Mouse (Mus musculus) cerebral cortex, adult 2 months (tissue): ENCODE results near the gene Hbq1b.

Experiments
- WGBS: fragments of 180-500 bp; shearing (Covaris S2); methylation state at CpG from one replicate; pipeline ENCODE4 v1.1.7; 2018; 5-methylcytosine and 5-hydroxymethylcytosine counted together

Hbq1b gene

DNA sequence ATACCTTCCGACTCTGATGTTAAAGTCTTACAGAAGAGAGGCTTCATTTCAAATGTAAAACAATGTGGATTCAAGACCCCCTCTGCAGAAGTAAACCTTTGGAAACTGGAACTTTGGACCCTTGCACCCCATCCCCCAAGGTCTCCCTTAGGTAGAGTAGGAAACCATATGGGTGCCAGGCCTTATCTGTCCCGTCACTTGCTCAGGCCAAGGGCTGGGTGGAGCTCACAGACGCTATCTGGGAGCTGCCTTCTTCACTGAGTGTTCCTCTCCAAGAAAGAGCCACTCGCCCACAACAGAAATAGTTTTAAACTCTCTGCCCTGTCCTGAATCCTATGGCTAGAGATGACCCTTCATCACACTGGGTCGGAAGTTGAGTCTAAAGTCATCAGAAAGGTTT, 17.8 kb upstream of the Hbq1b start:
- WGBS: 86% methylated on average over 5 of the region's 5 CpGs

DNA sequence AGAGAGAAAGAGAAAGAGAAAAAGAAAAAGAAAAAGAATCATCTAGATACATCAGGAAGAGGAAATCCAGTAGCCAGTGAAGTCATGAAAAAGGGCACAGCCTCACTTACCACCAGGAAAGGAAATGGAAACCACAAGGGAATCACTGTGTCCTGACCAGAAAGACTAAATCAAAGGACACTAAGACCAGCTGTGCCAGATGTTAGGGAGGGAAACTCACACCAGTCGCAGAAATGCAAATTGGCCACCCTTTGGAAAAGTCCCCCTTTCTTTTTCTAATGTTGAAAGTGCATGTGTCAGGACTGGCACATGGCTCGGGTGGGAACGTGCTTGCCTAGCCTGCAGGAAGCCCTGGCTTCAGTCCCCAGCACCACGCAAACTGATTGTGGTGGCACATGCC, 15.6 kb upstream of the Hbq1b start:
- WGBS: 51% methylated on average over 4 of the region's 4 CpGs

DNA sequence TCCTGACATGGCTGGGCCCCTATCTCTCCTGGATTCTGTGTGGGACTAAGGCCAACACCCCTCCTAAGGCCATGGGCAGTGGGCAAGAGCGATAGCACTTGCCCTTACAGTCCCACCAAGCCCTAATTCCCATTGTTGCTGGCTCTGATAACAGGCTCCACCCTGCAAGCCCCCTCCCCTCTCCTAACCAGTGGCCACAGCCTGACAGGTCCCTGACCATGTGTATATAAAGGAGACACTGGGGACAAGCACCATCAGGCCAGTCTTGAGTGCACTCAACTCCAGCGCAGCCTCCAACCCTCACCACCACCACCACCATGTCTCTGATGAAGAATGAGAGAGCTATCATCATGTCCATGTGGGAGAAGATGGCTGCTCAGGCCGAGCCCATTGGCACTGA, 10.4 kb upstream of the Hbq1b start, which contains the start of gene Hba-x:
Hba-x (plus strand) TSS at position 54 of the 400 bp plus-strand sequence.
- 83% methylated on average over 3 of the region's 3 CpGs for WGBS

DNA sequence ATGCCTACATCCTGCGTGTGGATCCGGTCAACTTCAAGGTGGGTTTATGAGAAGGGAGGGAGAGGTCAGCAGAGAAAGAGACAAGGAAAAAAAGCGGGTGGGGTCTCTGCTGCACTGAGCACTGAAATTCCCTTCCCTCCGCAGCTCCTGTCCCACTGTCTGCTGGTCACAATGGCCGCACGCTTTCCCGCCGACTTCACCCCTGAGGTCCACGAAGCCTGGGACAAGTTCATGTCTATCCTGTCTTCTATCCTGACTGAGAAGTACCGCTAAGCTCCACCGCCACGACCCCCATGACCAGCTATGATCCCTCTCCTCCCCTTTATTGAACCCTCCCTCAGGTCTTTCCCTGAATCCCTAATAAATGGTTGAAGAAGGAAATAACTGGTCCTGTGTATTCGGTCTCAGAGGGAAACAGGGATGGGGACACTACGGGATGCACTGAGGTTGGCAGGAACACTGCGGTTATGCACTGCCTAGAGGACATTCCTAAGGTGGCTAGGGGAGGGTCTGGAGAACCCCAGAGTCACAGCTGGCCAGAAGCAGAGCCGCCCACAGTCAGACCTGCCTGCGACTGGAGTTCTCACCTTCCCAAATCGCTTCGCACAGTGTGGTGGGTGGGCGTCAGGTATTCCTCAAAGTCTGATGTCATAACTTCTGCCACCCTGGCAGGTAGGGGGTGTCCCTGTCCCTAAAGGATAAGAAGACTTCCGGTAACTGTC, 8.9 kb upstream of the Hbq1b start:
- WGBS: 80% methylated on average over 21 of the region's 21 CpGs

DNA sequence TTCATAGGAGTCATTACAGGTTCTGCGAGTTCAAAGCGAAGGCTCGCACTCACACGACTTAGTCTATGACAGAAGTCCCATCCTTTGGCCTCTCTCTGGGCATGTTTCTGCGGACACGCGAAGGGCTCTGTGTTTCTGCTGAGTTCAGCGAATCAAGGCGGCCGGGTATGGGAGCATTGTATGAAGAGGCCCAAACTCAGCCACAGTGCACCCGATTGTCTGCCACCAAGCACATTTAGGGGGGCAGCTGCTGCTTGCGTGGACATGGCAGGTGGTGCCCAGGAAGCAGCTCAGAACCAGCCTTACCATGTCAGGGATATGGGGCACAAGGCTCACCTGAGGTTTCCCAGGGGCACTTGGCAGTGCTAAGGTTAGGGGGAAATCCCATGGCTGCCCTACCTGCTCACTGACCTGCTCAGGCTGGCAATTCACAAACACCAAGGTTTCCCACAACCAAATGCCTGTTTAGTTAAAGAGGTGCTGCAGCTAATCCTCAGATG, 8.3 kb upstream of the Hbq1b start:
- WGBS: 82% methylated on average over 12 of the region's 12 CpGs

DNA sequence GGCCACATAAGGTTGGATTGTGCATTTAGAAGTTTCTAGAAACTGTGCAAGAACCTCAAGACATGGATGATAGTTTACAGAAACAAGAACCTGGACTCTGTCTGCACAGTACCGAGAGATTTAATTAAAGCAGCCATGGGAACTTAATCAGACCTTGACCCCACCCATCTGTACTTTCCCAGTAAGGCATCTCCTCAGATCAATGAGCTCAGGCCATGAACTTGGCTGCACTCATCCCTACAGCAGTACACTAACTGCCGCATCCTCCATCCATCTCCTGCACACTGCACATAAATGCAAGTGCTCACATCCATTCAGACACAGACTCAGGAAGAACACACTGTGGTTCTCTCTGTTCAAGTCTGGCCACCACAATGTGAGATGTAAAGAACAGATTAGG, 6.1 kb upstream of the Hbq1b start:
- 85% methylated on average over 2 of the region's 2 CpGs for WGBS

DNA sequence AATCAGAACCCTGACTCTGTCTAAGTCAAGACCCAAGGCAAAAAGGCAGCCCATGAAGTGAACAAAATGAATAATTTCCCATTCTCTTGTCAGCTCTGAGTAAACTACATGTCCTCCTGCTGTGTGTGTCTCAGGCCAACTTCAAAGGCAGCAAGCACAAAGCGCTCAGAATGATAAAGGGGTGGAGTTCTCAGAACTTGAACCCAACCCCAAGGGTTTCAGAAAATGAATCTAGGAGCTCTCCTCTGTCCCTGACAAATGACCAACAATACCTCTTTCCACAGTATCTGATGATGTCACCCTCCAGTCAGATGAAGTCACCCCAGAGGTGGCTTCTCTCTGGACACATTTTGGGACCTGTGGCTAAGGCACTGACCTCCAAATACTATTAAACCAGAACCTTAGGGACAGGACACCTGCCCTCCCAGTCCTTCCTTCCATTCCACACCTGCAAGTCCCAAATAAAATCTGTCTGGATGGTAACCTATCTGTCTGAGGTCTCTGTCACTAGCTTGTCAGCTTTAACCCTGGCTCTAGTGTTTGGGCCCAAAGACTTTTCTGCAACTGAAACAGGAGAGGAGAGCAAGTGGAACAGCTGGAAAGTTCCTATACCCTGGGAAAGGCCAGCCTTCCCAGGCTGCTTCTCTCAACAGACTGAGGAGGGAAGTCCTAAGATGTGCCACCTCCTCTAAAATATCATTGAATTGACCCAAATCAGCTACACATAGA, 5.2 kb upstream of the Hbq1b start:
- 90% methylated on average over 1 of the region's 1 CpGs for WGBS

DNA sequence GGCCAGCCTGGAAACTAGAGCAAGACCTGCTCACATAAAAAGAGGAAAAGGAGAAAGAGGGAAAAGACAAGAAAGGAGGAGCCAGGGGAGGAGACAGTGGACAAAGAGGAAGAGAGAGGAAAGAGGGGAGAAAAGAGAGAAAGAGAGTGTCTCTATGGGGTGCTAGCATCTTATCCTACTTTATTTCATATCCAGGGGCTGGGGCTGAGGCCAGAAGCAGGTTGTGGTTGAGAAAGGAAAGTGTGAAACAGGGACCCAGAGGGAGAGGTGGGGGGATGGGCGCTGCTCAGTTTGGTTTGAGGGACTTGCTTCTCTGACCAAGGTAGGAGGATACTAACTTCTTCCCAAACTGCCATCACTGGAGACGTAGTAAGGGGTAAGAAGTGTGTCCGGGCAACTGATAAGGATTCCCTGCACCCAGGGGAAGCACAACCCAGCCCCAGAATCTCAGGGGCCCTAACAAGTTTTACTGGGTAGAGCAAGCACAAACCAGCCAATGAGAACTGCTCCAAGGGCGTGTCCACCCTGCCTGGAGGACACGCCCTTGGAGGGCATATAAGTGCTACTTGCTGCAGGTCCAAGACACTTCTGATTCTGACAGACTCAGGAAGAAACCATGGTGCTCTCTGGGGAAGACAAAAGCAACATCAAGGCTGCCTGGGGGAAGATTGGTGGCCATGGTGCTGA, 3.5 kb upstream of the Hbq1b start, which contains the start of gene Hba-a1:
Hba-a1 (plus strand) TSS at position 421 of the 687 bp plus-strand sequence.
- 78% methylated on average over 1 of the region's 5 CpGs for WGBS

DNA sequence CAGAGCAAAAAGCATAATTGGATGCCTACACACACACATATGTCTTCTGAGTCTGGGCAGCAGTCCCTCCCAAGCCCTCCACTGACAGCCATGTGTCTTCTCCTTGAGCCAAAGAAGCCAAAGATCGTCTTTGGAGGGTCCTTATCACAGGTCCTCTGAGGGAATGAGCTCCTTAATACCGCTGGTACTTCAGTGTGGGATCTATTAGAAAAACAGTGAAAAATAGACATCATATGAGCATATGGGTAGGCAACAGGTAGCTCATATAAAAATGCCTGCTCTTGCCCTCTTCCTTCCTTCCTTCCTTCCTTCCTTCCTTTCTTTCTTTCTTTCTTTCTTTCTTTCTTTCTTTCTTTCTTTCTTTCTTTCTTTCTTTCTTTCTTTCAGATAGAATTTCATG, 2.2 kb upstream of the Hbq1b start:
- 66% methylated on average over 2 of the region's 2 CpGs for WGBS

DNA sequence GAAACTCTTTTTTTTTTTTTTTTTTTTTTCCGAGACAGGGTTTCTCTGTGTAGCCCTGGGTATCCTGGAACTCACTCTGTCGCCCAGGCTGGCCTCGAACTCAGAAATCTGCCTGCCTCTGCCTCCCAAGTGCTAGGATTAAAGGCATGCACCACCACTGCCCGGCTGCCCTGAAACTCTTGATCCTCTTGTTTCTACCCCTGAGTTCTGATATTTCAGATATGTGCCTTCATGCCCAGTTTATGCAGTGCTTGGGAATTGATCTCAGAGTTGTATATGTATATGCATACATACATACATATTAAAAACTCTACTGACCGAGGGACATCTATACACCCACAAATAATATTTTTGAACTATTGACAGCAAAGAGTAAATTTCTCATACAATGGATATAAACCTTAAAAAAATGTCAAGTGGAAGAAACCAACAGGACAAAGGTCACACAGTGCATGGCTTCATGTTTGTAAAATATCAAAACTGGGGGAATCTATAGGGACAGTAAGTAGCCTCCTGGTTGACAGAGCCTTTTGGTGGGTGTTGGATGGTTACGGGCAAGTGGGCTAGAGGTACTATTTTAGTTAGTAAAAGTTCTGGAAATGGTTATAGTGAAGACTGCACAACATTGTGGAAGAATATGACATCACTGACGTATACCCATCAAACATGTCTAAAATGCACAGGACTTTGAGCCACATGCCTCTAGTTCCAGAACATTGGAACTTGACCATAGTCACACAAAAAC, 1.6 kb upstream of the Hbq1b start:
- WGBS: 79% methylated on average over 7 of the region's 7 CpGs

DNA sequence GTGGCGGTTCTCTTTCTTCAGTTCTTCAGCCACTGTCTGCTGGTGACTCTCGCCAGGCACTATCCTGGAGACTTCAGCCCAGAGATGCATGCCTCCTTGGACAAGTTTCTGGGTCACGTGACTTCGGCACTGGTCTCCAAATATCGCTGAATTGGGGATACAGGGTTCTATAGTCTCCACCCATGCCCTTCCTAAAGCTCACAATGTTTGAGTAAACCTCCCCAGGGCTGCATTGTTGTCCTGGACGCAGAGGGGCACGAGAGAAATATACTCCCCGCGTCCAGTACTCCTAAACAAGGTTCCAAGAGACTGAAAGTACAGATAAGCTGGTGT, 694 bp downstream of the Hbq1b start:
- 67% methylated on average over 9 of the region's 9 CpGs for WGBS

DNA sequence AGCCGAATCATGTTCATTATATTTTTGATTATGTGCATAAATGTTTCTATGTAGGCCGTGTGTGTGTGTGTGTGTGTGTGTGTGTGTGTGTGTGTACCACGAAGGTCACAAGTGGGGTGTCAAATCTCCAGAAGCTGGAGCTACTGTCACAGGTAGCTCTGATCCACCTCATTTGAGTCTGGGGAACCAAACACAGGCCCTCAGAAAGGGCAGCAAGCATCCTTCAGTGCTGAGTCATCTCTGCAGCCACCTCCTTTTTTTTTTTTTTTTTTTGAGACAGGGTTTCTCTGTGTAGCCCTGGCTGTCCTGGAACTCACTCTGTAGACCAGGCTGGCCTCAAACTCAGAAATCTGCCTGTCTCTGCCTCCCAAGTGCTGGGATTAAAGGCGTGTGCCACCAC, 6.1 kb downstream of the Hbq1b start:
- 88% methylated on average over 4 of the region's 4 CpGs for WGBS

DNA sequence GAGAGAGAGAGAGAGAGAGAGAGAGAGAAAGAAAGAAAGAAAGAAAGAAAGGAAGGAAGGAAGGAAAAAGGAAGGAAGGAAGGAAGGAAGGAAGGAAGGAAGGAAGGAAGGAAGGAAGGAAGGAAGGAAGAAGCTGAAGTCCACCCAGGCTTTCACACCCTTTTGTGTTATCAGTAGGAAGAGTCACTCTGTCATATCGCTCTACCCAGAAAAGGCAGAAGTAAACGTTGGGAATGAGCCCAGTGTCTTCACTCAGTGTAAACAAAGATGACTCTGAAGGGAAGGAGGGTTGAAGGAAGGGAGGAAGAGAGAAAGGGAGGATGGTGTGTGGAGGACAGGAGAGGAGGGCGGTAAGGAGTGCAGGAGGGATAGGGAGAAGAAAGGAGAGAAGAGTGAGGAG, 6.7 kb downstream of the Hbq1b start:
- 61% methylated on average over 3 of the region's 3 CpGs for WGBS

DNA sequence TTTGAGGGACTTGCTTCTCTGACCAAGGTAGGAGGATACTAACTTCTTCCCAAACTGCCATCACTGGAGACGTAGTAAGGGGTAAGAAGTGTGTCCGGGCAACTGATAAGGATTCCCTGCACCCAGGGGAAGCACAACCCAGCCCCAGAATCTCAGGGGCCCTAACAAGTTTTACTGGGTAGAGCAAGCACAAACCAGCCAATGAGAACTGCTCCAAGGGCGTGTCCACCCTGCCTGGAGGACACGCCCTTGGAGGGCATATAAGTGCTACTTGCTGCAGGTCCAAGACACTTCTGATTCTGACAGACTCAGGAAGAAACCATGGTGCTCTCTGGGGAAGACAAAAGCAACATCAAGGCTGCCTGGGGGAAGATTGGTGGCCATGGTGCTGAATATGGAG, 9.4 kb downstream of the Hbq1b start, which contains the start of gene Hba-a2:
Hba-a2 (plus strand) TSS at position 287 of the 400 bp plus-strand sequence.
- no CpG with 5 or more reads among the region's 4 CpGs for WGBS

DNA sequence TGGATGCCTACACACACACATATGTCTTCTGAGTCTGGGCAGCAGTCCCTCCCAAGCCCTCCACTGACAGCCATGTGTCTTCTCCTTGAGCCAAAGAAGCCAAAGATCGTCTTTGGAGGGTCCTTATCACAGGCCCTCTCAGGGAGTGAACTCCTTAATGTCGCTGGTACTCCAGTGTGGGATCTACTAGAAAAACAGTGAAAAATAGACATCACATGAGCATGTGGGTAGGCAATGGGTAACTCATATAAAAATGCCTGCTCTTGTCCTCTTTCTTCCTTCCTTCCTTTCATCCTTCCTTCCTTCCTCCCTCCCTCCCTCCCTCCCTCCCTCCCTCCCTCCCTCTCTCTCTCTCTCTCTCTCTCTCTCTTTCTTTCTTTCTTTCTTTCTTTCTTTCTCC, 10.7 kb downstream of the Hbq1b start:
- 50% methylated on average over 2 of the region's 2 CpGs for WGBS

DNA sequence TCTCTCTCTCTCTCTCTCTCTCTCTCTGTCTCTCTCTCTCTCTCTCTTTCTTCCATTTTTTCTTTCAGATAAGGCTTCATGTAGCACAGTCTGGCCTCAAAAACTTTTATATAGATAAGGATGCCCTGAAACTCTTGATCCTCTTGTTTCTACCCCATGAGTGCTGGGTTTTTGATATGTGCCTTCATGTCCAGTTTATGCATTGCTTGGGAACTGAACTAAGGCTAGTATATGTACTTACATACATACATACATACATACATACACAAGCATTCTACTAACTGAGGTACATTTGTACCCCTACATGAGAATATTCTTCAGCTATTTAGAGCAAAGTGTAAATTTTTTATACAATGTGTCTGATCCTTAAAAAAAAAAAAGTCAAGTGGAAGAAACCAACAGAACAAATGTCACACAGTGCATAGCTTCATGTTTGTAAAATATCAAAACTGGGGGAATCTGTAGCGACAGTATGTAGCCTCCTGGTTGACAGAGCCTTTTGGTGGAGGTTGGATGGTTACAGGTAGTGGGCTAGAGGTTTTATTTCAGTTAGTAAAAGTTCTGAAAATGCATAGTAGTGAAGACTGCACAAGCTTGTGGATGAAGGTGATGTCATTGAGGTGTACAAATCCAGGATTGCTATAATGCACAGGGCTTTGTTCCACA, 11.2 kb downstream of the Hbq1b start:
- WGBS: 96% methylated on average over 1 of the region's 1 CpGs

DNA sequence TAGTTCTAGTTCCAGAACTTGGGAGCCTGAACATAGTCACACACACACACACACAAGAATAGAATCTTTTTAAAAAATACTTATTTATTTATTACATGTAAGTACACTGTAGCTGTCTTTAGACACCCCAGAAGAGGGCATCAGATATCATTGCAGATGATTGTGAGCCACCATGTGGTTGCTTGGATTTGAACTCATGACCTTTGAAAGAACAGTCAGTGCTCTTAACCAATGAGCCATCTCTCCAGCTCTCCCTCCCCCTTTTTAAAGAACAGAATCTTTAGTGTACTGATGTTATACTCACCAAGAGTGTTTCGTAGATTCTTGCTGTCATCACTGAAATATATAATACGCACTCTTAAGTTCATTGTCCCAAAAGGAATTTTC, 11.8 kb downstream of the Hbq1b start:
- WGBS: 96% methylated on average over 2 of the region's 2 CpGs

DNA sequence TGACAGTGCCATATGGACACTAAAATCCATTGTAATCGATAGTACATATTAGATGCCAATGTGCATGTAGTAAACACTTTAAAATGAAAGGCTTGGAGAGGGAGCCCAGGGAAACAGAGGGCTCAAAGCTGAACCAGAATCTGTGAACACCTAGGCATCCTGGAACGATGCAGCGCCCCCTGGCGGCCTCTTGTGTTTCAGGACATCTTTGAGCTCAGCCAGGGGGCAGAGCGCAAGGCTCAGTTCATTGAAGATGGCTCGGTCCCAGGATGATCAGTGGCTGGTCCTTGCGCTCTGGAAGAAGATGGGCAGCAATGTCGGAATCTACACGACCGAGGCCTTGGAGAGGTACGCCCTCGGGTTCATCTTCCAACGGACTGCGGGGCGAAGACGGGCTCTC, 13.1 kb downstream of the Hbq1b start, which contains the start of gene Hbq1a:
Hbq1a (plus strand) TSS at position 205 of the 400 bp plus-strand sequence.
- WGBS: 7% methylated on average over 16 of the region's 16 CpGs

DNA sequence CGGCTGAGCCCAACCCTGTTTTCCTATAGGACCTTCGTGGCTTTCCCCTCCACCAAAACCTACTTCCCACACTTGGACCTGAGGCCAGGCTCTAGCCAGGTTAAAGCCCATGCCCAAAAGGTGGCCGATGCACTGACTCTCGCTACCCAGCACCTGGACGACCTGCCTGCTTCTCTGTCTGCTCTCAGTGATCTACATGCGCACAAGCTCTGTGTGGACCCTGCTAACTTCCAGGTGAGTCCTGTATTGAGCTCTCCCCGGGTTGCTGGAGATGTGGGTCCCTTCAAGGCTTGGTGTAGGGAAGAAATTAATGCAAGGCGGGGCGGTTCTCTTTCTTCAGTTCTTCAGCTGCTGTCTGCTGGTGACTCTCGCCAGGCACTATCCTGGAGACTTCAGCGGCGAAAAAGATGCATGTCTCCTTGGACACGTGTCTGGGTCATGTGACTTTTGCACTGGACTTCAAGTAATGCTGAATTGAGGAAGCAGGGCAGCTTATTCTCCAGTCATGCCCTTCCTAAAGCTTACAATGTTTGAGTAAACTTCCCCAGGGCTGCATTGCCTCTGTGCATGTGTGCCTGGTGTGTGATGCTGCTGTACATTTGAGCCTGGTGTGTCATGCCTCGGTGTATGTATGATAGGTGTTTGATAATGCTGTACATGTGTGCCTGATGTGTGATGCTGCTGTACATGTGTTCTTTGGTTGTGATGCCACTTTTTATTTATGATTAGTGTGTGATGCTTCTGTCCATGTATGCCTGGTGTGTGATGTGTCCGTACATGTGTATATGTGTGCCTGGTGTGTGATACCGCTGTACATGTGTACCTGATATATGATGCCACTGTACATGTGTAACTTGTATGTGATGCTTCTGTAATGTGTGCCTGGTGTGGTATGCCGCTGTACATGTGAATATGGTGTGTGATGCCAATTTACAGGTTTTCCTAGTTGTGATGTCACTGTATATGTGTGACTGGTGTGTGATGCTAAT, 13.8 kb downstream of the Hbq1b start:
- WGBS: 49% methylated on average over 15 of the region's 17 CpGs

DNA sequence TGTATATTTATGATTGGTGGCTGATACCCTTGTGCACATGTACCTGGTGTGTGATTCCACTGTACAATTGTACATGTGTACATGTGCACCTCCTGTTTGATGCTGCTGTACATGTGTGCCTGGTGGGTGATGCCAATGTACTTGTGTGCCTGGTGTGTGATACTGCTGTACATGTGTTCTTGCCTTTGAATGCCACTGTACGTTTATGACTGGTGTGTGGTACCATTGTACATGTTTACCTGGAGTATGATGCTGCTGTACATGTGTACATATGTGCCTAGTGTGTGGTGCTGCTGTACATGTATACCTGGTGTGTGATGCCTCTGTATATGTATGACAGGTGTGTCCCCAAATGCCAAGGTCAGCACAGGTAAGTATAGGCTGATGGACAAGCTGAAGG, 14.7 kb downstream of the Hbq1b start:
- WGBS: 85% methylated on average over 1 of the region's 1 CpGs
